Mouse (Mus musculus): ENCODE data around the gene Aph1b.

GRCm38 (mm10) chr9:66760991-66761390 is 34.3 kb downstream of the Aph1b start:
- TF ChIP-seq CTCF (IDR thresholded peaks at IDR 0.05; ENCODE audit: borderline replicate concordance, insufficient read depth, low read length), result no peak
- TF ChIP-seq POLR2A (IDR thresholded peaks at IDR 0.05; ENCODE audit: low read depth, low read length), result no peak
